Mouse (Mus musculus) MEL (cell line): ENCODE measurements around the gene Babam1.

Experiments used
- CTCF ChIP-seq, 3 experiments: IDR thresholded peaks in 2 of 3; conservative IDR thresholded peaks in 1 of 3; 2 replicates each; pipeline ENCODE4 v1.5.1; 2011 to 2012; ENCODE audit warnings: low read length in 3 of 3, low read depth in 2 of 3, mild to moderate bottlenecking in 2 of 3, improper control_type of control experiment in 1 of 3, inconsistent platforms in 1 of 3, mixed read lengths in 1 of 3, moderate library complexity in 1 of 3; ENCODE audit not compliant: control insufficient read depth in 1 of 3, insufficient read depth in 1 of 3, poor library complexity in 1 of 3, severe bottlenecking in 1 of 3
- EP300 ChIP-seq, 2 experiments: IDR thresholded peaks; 2 replicates each; pipeline ENCODE4 v1.6.1; 2011; ENCODE audit warnings: improper control_type of control experiment in 2 of 2, low read length in 2 of 2, low read depth in 1 of 2, mild to moderate bottlenecking in 1 of 2
- GABPA ChIP-seq: IDR thresholded peaks from 2 replicates; pipeline ENCODE4 v1.6.1; 2012; ENCODE audit warnings: low read depth, mild to moderate bottlenecking, inconsistent platforms, low read length, improper control_type of control experiment, moderate library complexity
- GATA1 ChIP-seq: IDR thresholded peaks from 2 replicates; pipeline ENCODE4 v1.6.1; 2011; ENCODE audit warnings: low read depth, low read length, improper control_type of control experiment
- JUND ChIP-seq: IDR thresholded peaks from 2 replicates; pipeline ENCODE4 v1.6.1; 2011; ENCODE audit warnings: low read depth, mild to moderate bottlenecking, improper control_type of control experiment, low read length
- KAT2A ChIP-seq: conservative IDR thresholded peaks from 2 replicates; pipeline ENCODE4 v1.6.1; 2012; ENCODE audit warnings: low read depth, low read length, improper control_type of control experiment, inconsistent platforms
- MAFK ChIP-seq: IDR thresholded peaks from 2 replicates; pipeline ENCODE4 v1.6.1; 2011; ENCODE audit warnings: low read depth, mild to moderate bottlenecking, low read length, improper control_type of control experiment, borderline replicate concordance
- MYC ChIP-seq: IDR thresholded peaks from 2 replicates; pipeline ENCODE4 v1.6.1; 2011; ENCODE audit warnings: low read depth, mild to moderate bottlenecking, low read length, improper control_type of control experiment, moderate library complexity
- POLR2A ChIP-seq, 2 experiments: IDR thresholded peaks; 2 replicates each; pipeline ENCODE4 v1.6.1; 2011 to 2012; ENCODE audit warnings: low read length in 2 of 2, mild to moderate bottlenecking in 2 of 2, control low read depth in 1 of 2, improper control_type of control experiment in 1 of 2, low read depth in 1 of 2, moderate library complexity in 1 of 2; ENCODE audit not compliant: control insufficient read depth in 1 of 2, insufficient read depth in 1 of 2, poor library complexity in 1 of 2
- RAD21 ChIP-seq: IDR thresholded peaks from 2 replicates; pipeline ENCODE4 v1.6.1; 2011; ENCODE audit warnings: mild to moderate bottlenecking, low read depth, low read length, improper control_type of control experiment
- SIN3A ChIP-seq: IDR thresholded peaks from 2 replicates; pipeline ENCODE4 v1.6.1; 2012; ENCODE audit warnings: low read length, improper control_type of control experiment, inconsistent platforms
- TAL1 ChIP-seq: IDR thresholded peaks from 2 replicates; pipeline ENCODE4 v1.6.1; 2012; ENCODE audit warnings: mild to moderate bottlenecking, inconsistent platforms, low read length, moderate library complexity, mixed read lengths
- UBTF ChIP-seq: IDR thresholded peaks from 2 replicates; pipeline ENCODE4 v1.6.1; 2012; ENCODE audit warnings: low read depth, mild to moderate bottlenecking, inconsistent platforms, low read length, improper control_type of control experiment, moderate library complexity, borderline replicate concordance; ENCODE audit not compliant: insufficient read depth
- ZMIZ1 ChIP-seq: IDR thresholded peaks from 2 replicates; pipeline ENCODE4 v1.6.1; 2012; ENCODE audit warnings: low read depth, mild to moderate bottlenecking, inconsistent platforms, low read length, improper control_type of control experiment, moderate library complexity

DNA sequence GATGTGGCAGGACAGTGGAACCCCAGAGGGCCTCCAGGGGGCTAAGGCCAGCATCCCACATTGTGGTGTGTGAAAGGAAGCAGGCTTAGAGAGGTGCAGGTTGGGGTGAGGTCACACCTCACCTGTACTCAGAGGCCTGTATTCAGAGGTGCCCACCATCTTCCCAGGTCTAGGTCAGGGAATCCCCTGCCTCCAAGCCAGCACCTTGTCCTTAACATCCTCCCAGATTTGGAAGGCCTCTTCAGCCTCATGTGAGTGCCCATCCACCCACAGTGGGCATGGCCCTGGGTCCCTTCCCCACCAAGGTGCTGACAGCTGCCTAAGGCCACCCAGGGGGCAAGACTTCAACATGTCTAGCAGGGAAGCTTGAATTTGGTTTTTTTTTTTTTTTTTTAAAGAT lies 4.8 kb downstream of the Babam1 start:
- TF ChIP-seq CTCF (IDR thresholded peaks at IDR 0.05 in 2 of 3, conservative IDR thresholded peaks at IDR 0.05 in 1 of 3; ENCODE audit: control insufficient read depth in 1 of 3, insufficient read depth in 1 of 3, low read depth in 2 of 3, low read length in 3 of 3, poor library complexity in 1 of 3, severe bottlenecking in 1 of 3): no peak
- no peak for TF ChIP-seq GABPA
- no peak for TF ChIP-seq ZMIZ1
- no peak for TF ChIP-seq UBTF
- TF ChIP-seq KAT2A: no peak
- TF ChIP-seq GATA1: no peak
- no peak for TF ChIP-seq MAFK
- TF ChIP-seq EP300 (IDR thresholded peaks at IDR 0.05; ENCODE audit: low read depth in 1 of 2, low read length in 2 of 2): no peak
- no peak for TF ChIP-seq RAD21
- no peak for TF ChIP-seq POLR2A (IDR thresholded peaks at IDR 0.05; ENCODE audit: control insufficient read depth in 1 of 2, insufficient read depth in 1 of 2, low read depth in 1 of 2, low read length in 2 of 2, poor library complexity in 1 of 2)
- TF ChIP-seq TAL1: no peak
- TF ChIP-seq SIN3A: no peak
- TF ChIP-seq MYC: no peak
- TF ChIP-seq JUND: no peak
